Mouse (Mus musculus) megakaryocyte, embryonic 14.5 days (primary cell): Measurements from ENCODE around the gene Chmp2a.

Source experiments
- FLI1 ChIP-seq: IDR thresholded peaks from 2 replicates; pipeline ENCODE4 v1.6.1; 2012; ENCODE audit warnings: low read length, inconsistent platforms, mixed read lengths
- GATA1 ChIP-seq: IDR thresholded peaks from 3 replicates; pipeline ENCODE4 v1.6.1; 2012; ENCODE audit warnings: mixed read lengths, low read length, inconsistent platforms, borderline replicate concordance

GRCm38 (mm10) chr7:13031983-13032382, 2.6 kb downstream of the Chmp2a start:
- TF ChIP-seq GATA1, result no peak
- no peak for TF ChIP-seq FLI1
